Mouse (Mus musculus) neural tube, embryonic 12.5 days (tissue): ENCODE data around the gene Cbfa2t3. TPM values are rescaled to one million over a fixed set of nuclear protein-coding genes. Genes with fewer than 3 reads are reported as not detected.
A peak's percentile ranks its signal among the peaks of the same experiment; 100 is the strongest.

Experiments used
- ATAC-seq: fragments of 200-750 bp; cut with Nextera tagmentation; 2 replicates; pipeline ENCODE4 v1.8.0; 2017; ENCODE audit warnings: low read depth, mild to moderate bottlenecking, moderate TSS enrichment, moderate library complexity; ENCODE audit not compliant: low FRiP score
- H3K27ac ChIP-seq: fragments of 300-500 bp; sonication (generic); 2 replicates; pipeline ENCODE4 v1.5.1; 2016
- H3K27me3 ChIP-seq: fragments of 300-500 bp; sonication (generic); replicated peaks from 2 replicates; pipeline ENCODE4 v1.6.1; 2016; ENCODE audit warnings: mild to moderate bottlenecking
- H3K36me3 ChIP-seq: fragments of 300-500 bp; sonication (generic); 2 replicates; pipeline ENCODE4 v1.6.1; 2016; ENCODE audit warnings: mild to moderate bottlenecking
- H3K4me1 ChIP-seq: fragments of 300-500 bp; sonication (generic); 2 replicates; pipeline ENCODE4 v1.6.1; 2016
- H3K4me2 ChIP-seq: fragments of 300-500 bp; sonication (generic); replicated peaks from 2 replicates; pipeline ENCODE4 v1.6.1; 2016; ENCODE audit warnings: mild to moderate bottlenecking
- H3K4me3 ChIP-seq: fragments of 300-500 bp; sonication (generic); 2 replicates; pipeline ENCODE4 v1.5.1; 2016
- H3K9ac ChIP-seq: fragments of 300-500 bp; sonication (generic); 2 replicates; pipeline ENCODE4 v1.6.1; 2016; ENCODE audit warnings: mild to moderate bottlenecking
- H3K9me3 ChIP-seq: fragments of 300-500 bp; sonication (generic); 2 replicates; pipeline ENCODE4 v1.6.1; 2016; ENCODE audit warnings: mild to moderate bottlenecking
- WGBS: fragments of 180-500 bp; shearing (Covaris S2); methylation state at CpG from one replicate; pipeline ENCODE4 v1.1.7; 2016; 5-methylcytosine and 5-hydroxymethylcytosine counted together
- polyA plus RNA-seq: library from polyadenylated mRNA; unstranded; fragments of >200 nt; fragmentation: Nextera tagmentation; extraction: Ambion mirVana; gene quantifications from 2 replicates; pipeline ENCODE4 v1.2.1, GENCODE M21; 2016

Gene Cbfa2t3
- polyA plus RNA-seq, 1 experiment from 2014 or later, result 15.3 TPM

GRCm38 (mm10) chr8:122700628-122701027, 1.7 kb upstream of the Cbfa2t3 start:
- no peak for ATAC-seq
- no peak overlapping the region for H3K9ac ChIP-seq
- no peaks in the 10 kb centered on the region for H3K36me3 ChIP-seq
- H3K27ac ChIP-seq, result no peak overlapping the region
- peaks cover 11% of the 10 kb centered on the region; the same call in 1 of the 2 replicates for H3K4me1 ChIP-seq
- no peaks in the 10 kb centered on the region for H3K9me3 ChIP-seq
- H3K27me3 ChIP-seq, result no peaks in the 10 kb centered on the region
- H3K4me2 ChIP-seq, result no peak overlapping the region
- no peak overlapping the region for H3K4me3 ChIP-seq
- WGBS, result 75% methylated on average over 13 of the region's 13 CpGs

GRCm38 (mm10) chr8:122698254-122698768, 598 bp downstream of the Cbfa2t3 start:
- 83% methylated on average over 5 of the region's 5 CpGs for WGBS
- Histone ChIP-seq H3K4me2 (0 out of 2 replicates have a peak overlapping the region, but pooled peaks have one; percentile 8), H3K4me3 (no peak overlapping the region), H3K36me3 (no peaks in the 10 kb centered on the region), H3K27me3 (no peaks in the 10 kb centered on the region), H3K27ac (no peak overlapping the region), H3K4me1 (peaks cover 9% of the 10 kb centered on the region; the same call in 1 of the 2 replicates), H3K9ac (no peak overlapping the region), H3K9me3 (no peaks in the 10 kb centered on the region)
- no peak for ATAC-seq

- no peaks in the 10 kb centered on the region for H3K27me3 ChIP-seq
- no peak overlapping the region for H3K4me3 ChIP-seq
- H3K36me3 ChIP-seq, result no peaks in the 10 kb centered on the region
- H3K9me3 ChIP-seq, result no peaks in the 10 kb centered on the region
- no peak overlapping the region for H3K9ac ChIP-seq
- no peak for ATAC-seq
- no peak overlapping the region for H3K27ac ChIP-seq
- WGBS, result 80% methylated on average over 6 of the region's 6 CpGs
- 0 out of 2 replicates have a peak overlapping the region, but pooled peaks have one; percentile 8 for H3K4me2 ChIP-seq
- H3K4me1 ChIP-seq, result peaks cover 9% of the 10 kb centered on the region; the same call in 1 of the 2 replicates
These were observed 1.3 kb downstream of the Cbfa2t3 start for GRCm38 (mm10) chr8:122697586-122697985.

- Histone ChIP-seq H3K27ac (no peak overlapping the region), H3K27me3 (no peaks in the 10 kb centered on the region), H3K4me1 (peaks cover 9% of the 10 kb centered on the region; the same call in 1 of the 2 replicates), H3K36me3 (no peaks in the 10 kb centered on the region), H3K4me3 (no peak overlapping the region), H3K9me3 (no peaks in the 10 kb centered on the region), H3K9ac (no peak overlapping the region), H3K4me2 (no peak overlapping the region)
- WGBS, result 82% methylated on average over 3 of the region's 3 CpGs
- ATAC-seq, result no peak
These were observed 1.7 kb downstream of the Cbfa2t3 start for GRCm38 (mm10) chr8:122697181-122697581.

GRCm38 (mm10) chr8:122695438-122696042, 3.4 kb downstream of the Cbfa2t3 start:
- peaks cover 9% of the 10 kb centered on the region; the same call in 1 of the 2 replicates for H3K4me1 ChIP-seq
- no peak for ATAC-seq
- no peak overlapping the region for H3K4me3 ChIP-seq
- H3K9ac ChIP-seq, result no peak overlapping the region
- H3K27me3 ChIP-seq, result no peaks in the 10 kb centered on the region
- H3K27ac ChIP-seq, result no peak overlapping the region
- H3K36me3 ChIP-seq, result no peaks in the 10 kb centered on the region
- no peak overlapping the region for H3K4me2 ChIP-seq
- WGBS, result 66% methylated on average over 7 of the region's 7 CpGs
- H3K9me3 ChIP-seq, result no peaks in the 10 kb centered on the region

- Histone ChIP-seq H3K9me3 (no peaks in the 10 kb centered on the region), H3K27me3 (no peaks in the 10 kb centered on the region), H3K27ac (no peak overlapping the region), H3K4me1 (no peaks in the 10 kb centered on the region), H3K4me3 (no peak overlapping the region), H3K36me3 (no peaks in the 10 kb centered on the region), H3K4me2 (no peak overlapping the region), H3K9ac (no peak overlapping the region)
- 77% methylated on average over 8 of the region's 8 CpGs for WGBS
- ATAC-seq, result no peak
These were observed 6.8 kb downstream of the Cbfa2t3 start for GRCm38 (mm10) chr8:122692152-122692551.

GRCm38 (mm10) chr8:122691018-122691417, 7.9 kb downstream of the Cbfa2t3 start:
- Histone ChIP-seq H3K4me2 (no peak overlapping the region), H3K27ac (no peak overlapping the region), H3K36me3 (no peaks in the 10 kb centered on the region), H3K9ac (no peak overlapping the region), H3K9me3 (no peaks in the 10 kb centered on the region), H3K4me3 (no peak overlapping the region), H3K4me1 (no peaks in the 10 kb centered on the region), H3K27me3 (no peaks in the 10 kb centered on the region)
- ATAC-seq, result no peak
- 79% methylated on average over 6 of the region's 6 CpGs for WGBS

GRCm38 (mm10) chr8:122689315-122689714, 9.6 kb downstream of the Cbfa2t3 start:
- H3K4me3 ChIP-seq, result no peak overlapping the region
- 0 out of 2 replicates have a peak, but pooled peaks cover 5% of the 10 kb centered on the region for H3K27me3 ChIP-seq
- no peaks in the 10 kb centered on the region for H3K9me3 ChIP-seq
- H3K4me1 ChIP-seq, result no peaks in the 10 kb centered on the region
- H3K36me3 ChIP-seq, result no peaks in the 10 kb centered on the region
- WGBS, result 94% methylated on average over 1 of the region's 1 CpGs
- no peak overlapping the region for H3K9ac ChIP-seq
- ATAC-seq, result no peak
- H3K4me2 ChIP-seq, result no peak overlapping the region
- no peak overlapping the region for H3K27ac ChIP-seq

GRCm38 (mm10) chr8:122686879-122687278, 12.0 kb downstream of the Cbfa2t3 start:
- no peak overlapping the region for H3K4me3 ChIP-seq
- H3K4me1 ChIP-seq, result no peaks in the 10 kb centered on the region
- no peak for ATAC-seq
- H3K27me3 ChIP-seq, result peaks cover 12% of the 10 kb centered on the region
- H3K36me3 ChIP-seq, result no peaks in the 10 kb centered on the region
- H3K9ac ChIP-seq, result no peak overlapping the region
- no peaks in the 10 kb centered on the region for H3K9me3 ChIP-seq
- WGBS, result 66% methylated on average over 9 of the region's 9 CpGs
- H3K27ac ChIP-seq, result no peak overlapping the region
- H3K4me2 ChIP-seq, result no peak overlapping the region

GRCm38 (mm10) chr8:122685097-122685861, 13.6 kb downstream of the Cbfa2t3 start:
- 68% methylated on average over 19 of the region's 19 CpGs for whole genome bisulfite sequencing
- no peak for ATAC-seq
- no peak overlapping the region for H3K27ac ChIP-seq
- H3K4me1 ChIP-seq, result peaks cover 3% of the 10 kb centered on the region; the same call in 1 of the 2 replicates
- no peaks in the 10 kb centered on the region for H3K36me3 ChIP-seq
- H3K9me3 ChIP-seq, result no peaks in the 10 kb centered on the region
- H3K4me3 ChIP-seq, result no peak overlapping the region
- no peak overlapping the region for H3K4me2 ChIP-seq
- H3K27me3 ChIP-seq, result peaks cover 20% of the 10 kb centered on the region
- H3K9ac ChIP-seq, result no peak overlapping the region

GRCm38 (mm10) chr8:122682820-122683219, 16.1 kb downstream of the Cbfa2t3 start:
- WGBS, result 91% methylated on average over 11 of the region's 11 CpGs
- Histone ChIP-seq H3K4me3 (no peak overlapping the region), H3K4me1 (peaks cover 19% of the 10 kb centered on the region), H3K27me3 (peaks cover 36% of the 10 kb centered on the region), H3K27ac (no peak overlapping the region), H3K4me2 (no peak overlapping the region), H3K9me3 (no peaks in the 10 kb centered on the region), H3K9ac (no peak overlapping the region), H3K36me3 (no peaks in the 10 kb centered on the region)
- ATAC-seq, result no peak

- Histone ChIP-seq H3K9ac (no peak overlapping the region), H3K4me3 (no peak overlapping the region), H3K27ac (no peak overlapping the region), H3K36me3 (no peaks in the 10 kb centered on the region), H3K9me3 (no peaks in the 10 kb centered on the region), H3K4me1 (peaks cover 35% of the 10 kb centered on the region), H3K27me3 (peaks cover 53% of the 10 kb centered on the region), H3K4me2 (peak overlapping the region; percentile 88; the same call in 1 of the 2 replicates)
- ATAC-seq, result no peak
- 28% methylated on average over 7 of the region's 7 CpGs for WGBS
These were observed 18.7 kb downstream of the Cbfa2t3 start for GRCm38 (mm10) chr8:122680171-122680570.
